Mouse (Mus musculus) gastrocnemius, postnatal 14 days (tissue): ENCODE measurements around the gene Gid4. TPM values are rescaled to one million over a fixed set of nuclear protein-coding genes. Genes with fewer than 3 reads are reported as not detected.

Experiments
- DNase-seq: peaks from one replicate; pipeline ENCODE4 v3.0.0; 2021; ENCODE audit warnings: mixed read lengths
- intact Hi-C: fragments of 180-260 bp; cut with DNase I; formaldehyde crosslinking; loops from one replicate; pipeline ENCODE4 v1.15.1; 2025; ENCODE audit warnings: low total_unique reads
- long read RNA-seq, 2 experiments: library from polyadenylated mRNA; stranded (forward); transcript quantifications; one replicate each; pipeline ENCODE4 v2.0.0; 2021
- total RNA-seq, 2 experiments: library from RNA; stranded (reverse); gene quantifications; 2 replicates each; pipeline ENCODE4 v1.2.3; 2021

Gid4 gene
- total RNA-seq, result 10 to 100 TPM; 21.3 to 22.5 TPM
- long read RNA-seq, experiment 1, full-length matches to known transcripts, result 28 of 32 reads
- long read RNA-seq, experiment 1, partial matches to known transcripts, result 4 of 32 reads
- long read RNA-seq, experiment 1, other reads (novel, unspliced or antisense), result 0 of 32 reads
- long read RNA-seq, experiment 2, full-length matches to known transcripts, result 37 of 41 reads
- long read RNA-seq, experiment 2, partial matches to known transcripts, result 0 of 41 reads
- long read RNA-seq, experiment 2, other reads (novel, unspliced or antisense), result 4 of 41 reads

- peak; percentile 99 for DNase-seq
- intact Hi-C loops, result loop anchor here (10.0 kb wide), 2 partner anchors 62 to 312 kb away; partner anchors contain the start of genes Drc3, Rai1 and Tom1l2
Measured at GRCm38 (mm10) chr11:60416963-60417716, at the start of gene Gid4. Gene Gid4, plus strand, starts transcription at chr11:60417145.

GRCm38 (mm10) chr11:60367256-60367655, 49.7 kb upstream of the Gid4 start:
- no peak for DNase-seq
- intact Hi-C loops, result no loop called here

GRCm38 (mm10) chr11:60368909-60369308, 48.0 kb upstream of the Gid4 start:
- DNase-seq, result no peak
- intact Hi-C loops, result no loop called here

DNA sequence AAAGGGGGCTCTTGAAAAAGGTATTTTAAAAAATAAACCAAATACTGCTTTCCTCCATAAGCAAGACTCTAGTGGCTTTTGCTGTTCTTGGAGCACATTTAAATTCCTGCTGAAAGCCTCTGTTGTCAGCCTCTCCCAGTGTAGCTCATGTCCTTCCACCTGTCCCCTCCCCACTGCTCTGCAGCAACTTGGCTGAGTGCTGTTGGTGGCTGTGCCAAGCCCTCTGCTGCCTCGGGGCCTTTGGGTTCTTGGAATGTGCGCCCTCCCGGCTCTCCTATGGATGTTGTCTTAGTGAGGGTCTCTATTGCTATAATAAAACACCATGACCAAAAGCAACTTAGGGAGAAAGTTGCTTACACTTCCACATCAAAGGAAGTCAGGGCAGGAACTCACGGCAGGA, 47.5 kb upstream of the Gid4 start:
- intact Hi-C loops, result no loop called here

GRCm38 (mm10) chr11:60370431-60370830, 46.5 kb upstream of the Gid4 start:
- intact Hi-C loops, result loop anchor here (5.0 kb wide), 1 partner anchor 37 kb away; no protein-coding TSS in a partner anchor
- DNase-seq, result no peak

More for the DNA sequence above, 47.5 kb upstream of the Gid4 start:
- DNase-seq, result no peak

DNA sequence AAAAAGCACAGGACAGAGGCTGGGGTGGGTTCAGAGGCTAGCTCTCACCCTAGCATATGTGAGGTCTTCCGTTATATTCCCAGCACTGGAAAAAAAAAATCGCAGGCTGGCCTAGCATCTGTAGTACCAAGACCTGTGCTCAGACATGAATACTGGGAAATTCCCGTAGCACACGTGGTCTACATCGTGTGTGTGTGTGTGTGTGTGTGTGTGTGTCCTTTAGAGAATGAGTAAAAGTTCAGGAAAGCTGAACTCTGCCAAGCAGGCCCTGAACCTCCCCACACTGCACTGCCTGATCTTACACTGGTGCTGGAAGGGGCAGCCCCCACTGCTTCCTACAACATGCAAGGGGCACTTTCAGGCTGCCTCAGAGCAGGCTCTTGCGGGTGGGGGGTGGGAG, 42.5 kb upstream of the Gid4 start:
- no peak for DNase-seq
- intact Hi-C loops, result loop anchor here (5.0 kb wide), 1 partner anchor 33 kb away; no protein-coding TSS in a partner anchor

DNA sequence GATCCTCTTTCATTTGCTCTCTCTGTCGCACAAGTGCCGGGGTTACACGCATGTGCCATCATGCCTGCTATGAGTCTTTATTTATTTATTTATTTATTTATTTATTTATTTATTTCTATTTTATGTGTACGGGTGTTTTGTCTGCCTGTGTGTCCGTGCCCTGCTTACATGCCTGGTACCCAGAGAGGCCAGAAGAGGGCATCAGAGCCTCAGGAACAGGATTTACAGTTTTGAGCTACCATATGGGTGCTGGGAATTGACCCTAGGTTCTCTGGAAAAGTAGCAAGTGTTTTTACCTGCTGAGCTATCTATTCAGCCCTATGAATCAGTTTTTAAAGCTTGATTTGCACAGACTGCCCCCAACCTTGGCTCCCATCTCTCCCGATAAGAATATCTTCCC, 33.4 kb upstream of the Gid4 start:
- DNase-seq, result no peak
- intact Hi-C loops, result no loop called here

- no peak for DNase-seq
Measured at GRCm38 (mm10) chr11:60384762-60385421, 32.1 kb upstream of the Gid4 start.

GRCm38 (mm10) chr11:60385946-60386345, 31.0 kb upstream of the Gid4 start:
- intact Hi-C loops, result no loop called here
- no peak for DNase-seq

More at GRCm38 (mm10) chr11:60384762-60385421, 32.1 kb upstream of the Gid4 start:
- intact Hi-C loops, result no loop called here

DNA sequence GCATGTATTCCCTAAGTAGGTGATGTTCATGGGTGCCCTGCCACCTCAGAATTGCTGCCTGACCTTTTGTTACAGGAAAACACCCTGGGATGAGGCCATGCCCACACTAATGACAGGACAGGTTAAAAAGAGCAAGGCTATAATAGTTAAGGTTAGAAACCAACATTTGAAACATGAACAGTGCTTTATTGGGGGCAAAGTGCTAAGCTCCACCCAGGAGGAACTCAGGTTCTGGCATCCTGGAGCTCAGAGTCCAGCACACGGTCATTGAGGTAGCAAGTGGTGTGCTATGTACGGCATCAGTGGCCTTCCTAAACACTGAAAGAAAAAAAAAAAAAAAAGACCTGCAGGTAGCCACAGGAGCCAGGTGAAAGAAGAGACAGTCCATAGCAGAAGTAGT, 29.0 kb upstream of the Gid4 start:
- intact Hi-C loops, result no loop called here
- no peak for DNase-seq

GRCm38 (mm10) chr11:60391346-60391745, 25.6 kb upstream of the Gid4 start:
- no peak for DNase-seq
- intact Hi-C loops, result no loop called here

GRCm38 (mm10) chr11:60396546-60396945, 20.4 kb upstream of the Gid4 start:
- DNase-seq, result peak; percentile 18
- intact Hi-C loops, result no loop called here

- intact Hi-C loops, result no loop called here
- DNase-seq, result no peak
Measured at GRCm38 (mm10) chr11:60397172-60397571, 19.8 kb upstream of the Gid4 start.

DNA sequence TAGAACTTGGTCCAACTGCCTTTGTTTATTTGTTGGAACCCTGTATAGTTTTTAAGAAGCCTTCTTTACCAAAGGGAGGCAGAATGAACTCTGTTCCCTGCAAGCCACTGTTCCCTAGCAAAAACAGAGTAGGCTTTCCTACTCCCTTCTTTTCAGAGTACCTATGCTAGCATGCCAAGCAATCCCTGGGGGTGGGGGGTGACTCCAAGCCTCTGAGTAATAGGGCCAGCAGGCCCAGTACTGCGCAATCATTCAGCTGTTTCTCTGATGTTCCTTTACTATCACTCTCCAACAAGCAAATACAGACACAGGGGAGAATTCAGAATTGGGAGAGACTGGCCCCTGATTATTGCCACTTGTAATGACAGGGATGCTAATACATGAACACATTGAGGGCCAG, 10.3 kb upstream of the Gid4 start:
- intact Hi-C loops, result loop anchor here (5.0 kb wide), 1 partner anchor 34 kb away; no protein-coding TSS in a partner anchor
- DNase-seq, result no peak

DNA sequence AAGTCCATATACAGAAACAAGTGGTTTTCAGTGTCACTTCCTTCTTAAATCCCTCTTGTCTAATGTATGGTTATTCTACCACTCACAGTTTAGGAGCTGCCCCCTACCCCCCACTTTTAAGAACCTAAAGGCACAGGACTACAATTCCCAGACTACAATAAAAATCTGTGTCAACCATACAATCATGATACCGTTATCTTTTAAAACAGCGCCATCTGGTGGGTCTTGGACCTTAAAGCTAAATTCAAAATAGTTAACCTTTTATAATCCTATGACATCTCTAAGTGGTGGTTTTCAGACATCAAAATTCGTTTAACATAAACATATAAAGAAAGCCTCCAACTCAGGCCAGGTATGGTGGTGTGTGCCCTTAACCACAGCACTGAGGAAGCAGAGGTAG, 4.8 kb upstream of the Gid4 start:
- intact Hi-C loops, result loop anchor here (5.0 to 10.0 kb wide), 4 partner anchors 57 to 307 kb away; partner anchors contain the start of genes Drc3, Rai1 and Tom1l2
- peak; percentile 43 for DNase-seq

- intact Hi-C loops, result loop anchor here (5.0 to 10.0 kb wide), 4 partner anchors 58 to 308 kb away; partner anchors contain the start of genes Drc3, Rai1 and Tom1l2
- no peak for DNase-seq
Measured at GRCm38 (mm10) chr11:60412921-60413320, 4.0 kb upstream of the Gid4 start.

GRCm38 (mm10) chr11:60416590-60416962, 369 bp upstream of the Gid4 start:
- DNase-seq, result no peak
- intact Hi-C loops, result loop anchor here (10.0 kb wide), 2 partner anchors 62 to 312 kb away; partner anchors contain the start of genes Drc3, Rai1 and Tom1l2

GRCm38 (mm10) chr11:60417717-60418472, 950 bp downstream of the Gid4 start, which contains the start of gene Atpaf2:
Gene Atpaf2, minus strand, starts transcription at chr11:60418457.
- intact Hi-C loops, result loop anchor here (10.0 kb wide), 2 partner anchors 63 to 313 kb away; partner anchors contain the start of genes Drc3, Rai1 and Tom1l2
- DNase-seq, result peak; percentile 29

- no peak for DNase-seq
- intact Hi-C loops, result loop anchor here (10.0 kb wide), 2 partner anchors 64 to 314 kb away; partner anchors contain the start of genes Drc3, Rai1 and Tom1l2
Measured at GRCm38 (mm10) chr11:60418473-60418803, 1.5 kb downstream of the Gid4 start.
